Mouse (Mus musculus): ENCODE measurements around the gene Pcmt1.

GRCm38 (mm10) chr10:7611647-7612046, 69.3 kb downstream of the Pcmt1 start:
- no peak for TF ChIP-seq CTCF (IDR thresholded peaks at IDR 0.05; ENCODE audit: control insufficient read depth, insufficient read depth, insufficient read length)
- no peak for TF ChIP-seq FOSL1 (IDR thresholded peaks at IDR 0.05; ENCODE audit: insufficient read depth, low read length, poor library complexity, severe bottlenecking)

All from C2C12 (cell line).